Mouse (Mus musculus): ENCODE results near the gene Ghr. TPM values are rescaled to one million over a fixed set of nuclear protein-coding genes. Genes with fewer than 3 reads are reported as not detected.

The Ghr gene
- polyA plus RNA-seq, 1 experiment from 2014 or later, result 99.0 TPM

- Histone ChIP-seq H3K4me1 (replicated peaks; ENCODE audit: control insufficient read depth, insufficient read depth) (no peaks in the 10 kb centered on the region), H3K4me2 (replicated peaks; ENCODE audit: low read depth) (no peak overlapping the region), H3K36me3 (ENCODE audit: control insufficient read depth, insufficient read depth, low read length) (no peaks in the 10 kb centered on the region), H3K9ac (ENCODE audit: low read length) (no peak overlapping the region), H3K27ac (replicated peaks) (no peak overlapping the region), H3K27me3 (ENCODE audit: control insufficient read depth, insufficient read depth, low read length) (no peaks in the 10 kb centered on the region), H3K9me3 (ENCODE audit: control insufficient read depth, low read length) (no peaks in the 10 kb centered on the region), H3K4me3 (ENCODE audit: low read depth, low read length) (no peak overlapping the region)
- TF ChIP-seq CTCF (IDR thresholded peaks at IDR 0.05; ENCODE audit: low read depth) (no peak), EP300 (optimal IDR thresholded peaks at IDR 0.05) (no peak)
- DNase-seq (ENCODE audit: low spot score), result no peak
- ATAC-seq (ENCODE audit: low FRiP score, low TSS enrichment), result no peak
Measured at GRCm38 (mm10) chr15:3455572-3455971, 127.7 kb downstream of the Ghr start.

GRCm38 (mm10) chr15:3452080-3452752, 131.1 kb downstream of the Ghr start:
- DNase-seq (ENCODE audit: low spot score) (no peak), ATAC-seq (ENCODE audit: low FRiP score, low TSS enrichment) (no peak)
- Histone ChIP-seq H3K27ac (replicated peaks) (no peak overlapping the region), H3K9ac (ENCODE audit: low read length) (no peak overlapping the region), H3K9me3 (ENCODE audit: control insufficient read depth, low read length) (no peaks in the 10 kb centered on the region), H3K4me3 (ENCODE audit: low read depth, low read length) (no peak overlapping the region), H3K27me3 (ENCODE audit: control insufficient read depth, insufficient read depth, low read length) (no peaks in the 10 kb centered on the region), H3K4me1 (replicated peaks; ENCODE audit: control insufficient read depth, insufficient read depth) (no peaks in the 10 kb centered on the region), H3K36me3 (ENCODE audit: control insufficient read depth, insufficient read depth, low read length) (no peaks in the 10 kb centered on the region), H3K4me2 (replicated peaks; ENCODE audit: low read depth) (no peak overlapping the region)
- WGBS, result 42% methylated on average over 5 of the region's 5 CpGs
- no peak for TF ChIP-seq CTCF (IDR thresholded peaks at IDR 0.05; ENCODE audit: low read depth)

GRCm38 (mm10) chr15:3449564-3449963, 133.7 kb downstream of the Ghr start:
- 67% methylated on average over 2 of the region's 2 CpGs for WGBS
- ATAC-seq (ENCODE audit: low FRiP score, low TSS enrichment), result no peak
- Histone ChIP-seq H3K4me1 (replicated peaks; ENCODE audit: control insufficient read depth, insufficient read depth) (no peaks in the 10 kb centered on the region), H3K27ac (replicated peaks) (no peak overlapping the region), H3K4me2 (replicated peaks; ENCODE audit: low read depth) (no peak overlapping the region), H3K9me3 (ENCODE audit: control insufficient read depth, low read length) (no peaks in the 10 kb centered on the region), H3K4me3 (ENCODE audit: low read depth, low read length) (no peak overlapping the region), H3K27me3 (ENCODE audit: control insufficient read depth, insufficient read depth, low read length) (no peaks in the 10 kb centered on the region), H3K36me3 (ENCODE audit: control insufficient read depth, insufficient read depth, low read length) (no peaks in the 10 kb centered on the region), H3K9ac (ENCODE audit: low read length) (no peak overlapping the region)
- TF ChIP-seq EP300 (optimal IDR thresholded peaks at IDR 0.05) (no peak), CTCF (IDR thresholded peaks at IDR 0.05; ENCODE audit: low read depth) (no peak)
- no peak for DNase-seq (ENCODE audit: low spot score)

GRCm38 (mm10) chr15:3445285-3445909, 137.9 kb downstream of the Ghr start:
- TF ChIP-seq CTCF (IDR thresholded peaks at IDR 0.05; ENCODE audit: low read depth), result no peak
- no peak for TF ChIP-seq EP300 (optimal IDR thresholded peaks at IDR 0.05)

GRCm38 (mm10) chr15:3444448-3445020, 138.8 kb downstream of the Ghr start:
- H3K9me3 ChIP-seq (ENCODE audit: control insufficient read depth, low read length), result no peaks in the 10 kb centered on the region
- ATAC-seq (ENCODE audit: low FRiP score, low TSS enrichment) (peak; percentile 81), DNase-seq (ENCODE audit: low spot score) (peak; percentile 31)
- no peaks in the 10 kb centered on the region for H3K27me3 ChIP-seq (ENCODE audit: control insufficient read depth, insufficient read depth, low read length)
- 45% methylated on average over 8 of the region's 8 CpGs for WGBS
- H3K4me1 ChIP-seq (replicated peaks; ENCODE audit: control insufficient read depth, insufficient read depth), result no peaks in the 10 kb centered on the region
- H3K4me2 ChIP-seq (replicated peaks; ENCODE audit: low read depth), result no peak overlapping the region
- H3K36me3 ChIP-seq (ENCODE audit: control insufficient read depth, insufficient read depth, low read length), result no peaks in the 10 kb centered on the region
- no peak overlapping the region for H3K4me3 ChIP-seq (ENCODE audit: low read depth, low read length)
- no peak overlapping the region for H3K9ac ChIP-seq (ENCODE audit: low read length)
- 0 out of 2 replicates have a peak overlapping the region, but pooled peaks have one; percentile 30 for H3K27ac ChIP-seq (replicated peaks)
- no peak for TF ChIP-seq EP300 (optimal IDR thresholded peaks at IDR 0.05)
- TF ChIP-seq CTCF (IDR thresholded peaks at IDR 0.05; ENCODE audit: low read depth), result no peak

More at GRCm38 (mm10) chr15:3445285-3445909, 137.9 kb downstream of the Ghr start:
- Histone ChIP-seq H3K9me3 (ENCODE audit: control insufficient read depth, low read length) (no peaks in the 10 kb centered on the region), H3K9ac (ENCODE audit: low read length) (no peak overlapping the region), H3K27ac (replicated peaks) (no peak overlapping the region), H3K4me3 (ENCODE audit: low read depth, low read length) (no peak overlapping the region), H3K4me2 (replicated peaks; ENCODE audit: low read depth) (no peak overlapping the region), H3K4me1 (replicated peaks; ENCODE audit: control insufficient read depth, insufficient read depth) (no peaks in the 10 kb centered on the region), H3K27me3 (ENCODE audit: control insufficient read depth, insufficient read depth, low read length) (no peaks in the 10 kb centered on the region), H3K36me3 (ENCODE audit: control insufficient read depth, insufficient read depth, low read length) (no peaks in the 10 kb centered on the region)
- ATAC-seq (ENCODE audit: low FRiP score, low TSS enrichment) (peak; percentile 39; the same call in 1 of the 2 replicates), DNase-seq (ENCODE audit: low spot score) (peak; percentile 57)
- WGBS, result 53% methylated on average over 7 of the region's 7 CpGs
